Mouse (Mus musculus) thymus, adult 2 months (tissue): ENCODE results near the gene Cox6a1. TPM values are rescaled to one million over a fixed set of nuclear protein-coding genes. Genes with fewer than 3 reads are reported as not detected.

Experiments used
- DNase-seq: peaks from one replicate; pipeline ENCODE4 v3.0.0; 2021
- H3K27ac ChIP-seq: fragments of 200-500 bp; 2 replicates; pipeline ENCODE4 v1.5.1; 2012; ENCODE audit warnings: low read length, control low read depth; ENCODE audit not compliant: control insufficient read depth, insufficient read depth
- H3K27me3 ChIP-seq: fragments of 200-500 bp; 2 replicates; pipeline ENCODE4 v1.6.1; 2012; ENCODE audit warnings: mild to moderate bottlenecking, low read length, moderate library complexity, mixed read lengths; ENCODE audit not compliant: control insufficient read depth, insufficient read depth
- H3K36me3 ChIP-seq: fragments of 200-500 bp; 2 replicates; pipeline ENCODE4 v1.6.1; 2012; ENCODE audit warnings: mild to moderate bottlenecking, low read length, moderate library complexity; ENCODE audit not compliant: control insufficient read depth, insufficient read depth
- H3K4me1 ChIP-seq: fragments of 200-500 bp; replicated peaks from 2 replicates; pipeline ENCODE4 v1.6.1; 2012; ENCODE audit warnings: low read length; ENCODE audit not compliant: control insufficient read depth, insufficient read depth
- H3K4me3 ChIP-seq: fragments of 200-500 bp; 2 replicates; pipeline ENCODE4 v1.5.1; 2012; ENCODE audit warnings: mild to moderate bottlenecking, low read length, control low read depth, moderate library complexity; ENCODE audit not compliant: control insufficient read depth, insufficient read depth
- CTCF ChIP-seq: fragments of 200-500 bp; IDR thresholded peaks from 2 replicates; pipeline ENCODE4 v1.5.1; 2012; ENCODE audit warnings: mild to moderate bottlenecking, control low read depth, low read length, moderate library complexity, borderline replicate concordance; ENCODE audit not compliant: control insufficient read depth, poor library complexity, insufficient read depth; ENCODE audit errors: extremely low read depth
- POLR2A ChIP-seq: fragments of 200-500 bp; IDR thresholded peaks from 2 replicates; pipeline ENCODE4 v1.6.1; 2012; ENCODE audit warnings: mild to moderate bottlenecking, low read length, control low read depth, moderate library complexity; ENCODE audit not compliant: control insufficient read depth, poor library complexity, insufficient read depth; ENCODE audit errors: extremely low read depth
- WGBS: fragments of 180-500 bp; shearing (Covaris S2); methylation state at CpG from one replicate; pipeline ENCODE4 v1.1.7; 2018; 5-methylcytosine and 5-hydroxymethylcytosine counted together
- polyA plus RNA-seq: library from polyadenylated mRNA; depleted of rRNA; stranded (reverse); fragments of >200 nt; gene quantifications from 2 replicates; pipeline ENCODE4 v1.2.3, GENCODE M21; 2012

The Cox6a1 gene
- polyA plus RNA-seq, 1 experiment: 2,976 TPM

DNA sequence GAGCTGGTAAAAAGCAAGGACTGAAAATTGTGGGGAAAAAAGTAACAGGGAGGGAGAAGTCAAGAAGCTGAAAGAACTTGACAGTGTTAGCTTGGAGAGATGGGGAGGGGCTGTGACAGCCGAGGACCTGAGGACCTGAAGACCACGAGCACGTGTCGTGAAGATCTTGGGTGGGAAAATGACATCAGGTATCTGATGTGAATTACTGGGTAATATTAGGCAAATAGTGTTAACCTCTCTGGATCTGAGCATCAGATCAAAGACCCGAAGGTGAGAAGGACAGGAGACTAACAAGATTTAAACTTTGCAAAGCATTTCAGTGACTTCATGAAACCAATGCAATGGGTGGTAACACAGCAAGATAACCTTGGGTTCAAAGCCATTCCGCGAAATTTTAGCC, 8.8 kb downstream of the Cox6a1 start:
- no peak for TF ChIP-seq POLR2A
- TF ChIP-seq CTCF: no peak
- Histone ChIP-seq H3K4me1 (peaks cover 2% of the 10 kb centered on the region), H3K27me3 (no peaks in the 10 kb centered on the region), H3K4me3 (no peak overlapping the region), H3K36me3 (peaks cover 30% of the 10 kb centered on the region), H3K27ac (no peak overlapping the region)
- no peak for DNase-seq
- 18% methylated on average over 7 of the region's 7 CpGs for WGBS

DNA sequence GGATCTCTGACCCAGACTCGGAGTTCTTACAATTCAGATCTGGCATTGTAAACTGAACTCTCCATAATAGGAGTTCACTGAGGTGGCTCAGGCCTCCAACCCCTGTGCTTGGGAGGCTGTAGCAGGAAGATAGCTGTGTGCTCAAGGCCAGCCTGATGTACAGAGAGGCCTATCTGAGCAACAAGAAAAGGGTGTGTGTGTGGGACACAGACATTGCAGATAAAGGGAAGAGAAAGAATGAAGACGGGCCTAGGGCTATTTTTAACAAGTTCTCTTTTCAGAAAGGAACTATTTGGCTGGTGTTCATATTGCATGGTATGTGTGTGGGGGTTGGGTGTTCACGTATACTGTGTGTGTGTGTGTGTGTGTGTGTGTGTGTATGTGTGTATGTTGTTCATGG, 15.2 kb downstream of the Cox6a1 start:
- WGBS: 84% methylated on average over 3 of the region's 3 CpGs
- no peak for DNase-seq
- no peak overlapping the region for H3K4me3 ChIP-seq
- H3K36me3 ChIP-seq: peaks cover 52% of the 10 kb centered on the region
- no peaks in the 10 kb centered on the region for H3K27me3 ChIP-seq
- H3K27ac ChIP-seq: no peak overlapping the region
- 0 out of 2 replicates have a peak, but pooled peaks cover 2% of the 10 kb centered on the region for H3K4me1 ChIP-seq
- TF ChIP-seq POLR2A (no peak), CTCF (no peak)

DNA sequence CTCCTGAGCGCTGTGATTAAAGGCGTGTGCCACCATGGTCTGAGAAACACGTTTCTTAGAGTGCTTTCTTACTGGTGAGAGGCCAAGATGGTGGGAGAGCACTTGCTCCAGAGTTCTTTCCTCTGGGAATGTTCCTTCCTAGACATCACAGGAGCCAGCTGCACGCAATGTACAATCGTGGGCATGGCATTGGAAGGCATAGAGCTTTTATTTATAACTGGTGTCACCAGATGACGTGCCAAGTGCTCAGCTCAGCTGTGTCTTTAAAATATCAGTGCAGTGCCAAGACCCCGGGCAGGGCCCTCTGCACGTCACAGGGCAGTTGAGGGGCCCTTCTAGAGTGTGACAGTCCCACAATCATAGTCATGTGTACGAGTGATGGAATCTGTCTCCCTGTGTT, 17.8 kb downstream of the Cox6a1 start:
- Histone ChIP-seq H3K4me3 (no peak overlapping the region), H3K27me3 (no peaks in the 10 kb centered on the region), H3K27ac (no peak overlapping the region), H3K36me3 (peaks cover 52% of the 10 kb centered on the region), H3K4me1 (peaks cover 10% of the 10 kb centered on the region)
- no peak for DNase-seq
- 95% methylated on average over 9 of the region's 9 CpGs for WGBS
- TF ChIP-seq CTCF: no peak
- no peak for TF ChIP-seq POLR2A

DNA sequence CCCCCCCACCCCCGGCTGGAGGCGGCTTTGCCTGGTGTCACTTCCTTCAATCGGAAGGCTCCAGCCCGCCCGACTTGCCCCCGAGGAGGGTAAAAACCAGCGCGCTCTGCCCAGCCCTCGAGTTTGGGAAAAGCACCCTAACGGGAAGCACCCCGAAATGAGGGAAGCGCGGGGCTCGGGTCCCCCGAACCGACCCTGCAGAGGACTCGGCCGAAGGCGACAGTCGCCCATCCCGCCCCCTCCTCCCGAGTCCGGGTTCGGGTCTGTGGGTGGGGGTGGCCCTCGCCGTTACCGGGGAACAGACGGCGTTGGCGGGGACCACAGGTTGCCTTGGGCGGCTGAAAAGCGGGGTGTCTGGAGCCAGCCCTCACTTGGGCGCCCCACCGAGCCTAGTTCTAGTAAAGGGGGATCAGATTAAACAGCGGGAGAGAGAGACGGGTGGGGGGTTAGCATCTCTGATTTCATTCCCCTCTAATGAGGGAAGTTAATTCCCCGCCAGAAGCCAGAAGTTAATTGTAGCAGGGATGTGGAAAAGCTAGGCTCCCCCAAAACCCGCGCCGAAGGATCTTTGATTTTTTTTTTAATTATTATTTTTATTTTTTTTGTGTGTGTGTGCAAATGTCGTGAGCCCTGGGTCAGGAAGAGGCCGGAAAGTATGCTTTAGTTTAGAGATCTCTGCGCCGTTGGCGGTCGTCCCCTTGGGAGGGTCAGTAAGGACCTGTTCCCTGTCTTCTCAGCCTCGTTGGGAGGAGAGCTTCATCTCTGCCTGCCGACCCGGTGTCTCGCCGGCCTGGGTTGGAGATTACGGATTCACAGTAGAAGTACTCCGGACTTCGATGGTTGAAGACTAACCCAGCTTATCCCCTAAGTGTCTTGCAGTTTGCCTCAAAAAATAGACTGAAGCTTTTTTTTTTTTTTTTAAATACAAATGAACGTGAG, 20.9 kb downstream of the Cox6a1 start:
- TF ChIP-seq CTCF (no peak), POLR2A (no peak)
- no peaks in the 10 kb centered on the region for H3K27me3 ChIP-seq
- WGBS: 3% methylated on average over 53 of the region's 55 CpGs
- no peak overlapping the region for H3K27ac ChIP-seq
- H3K36me3 ChIP-seq: peaks cover 24% of the 10 kb centered on the region
- peaks cover 10% of the 10 kb centered on the region for H3K4me1 ChIP-seq
- H3K4me3 ChIP-seq: peak overlapping the region; percentile 63
- DNase-seq: peak; percentile 55

DNA sequence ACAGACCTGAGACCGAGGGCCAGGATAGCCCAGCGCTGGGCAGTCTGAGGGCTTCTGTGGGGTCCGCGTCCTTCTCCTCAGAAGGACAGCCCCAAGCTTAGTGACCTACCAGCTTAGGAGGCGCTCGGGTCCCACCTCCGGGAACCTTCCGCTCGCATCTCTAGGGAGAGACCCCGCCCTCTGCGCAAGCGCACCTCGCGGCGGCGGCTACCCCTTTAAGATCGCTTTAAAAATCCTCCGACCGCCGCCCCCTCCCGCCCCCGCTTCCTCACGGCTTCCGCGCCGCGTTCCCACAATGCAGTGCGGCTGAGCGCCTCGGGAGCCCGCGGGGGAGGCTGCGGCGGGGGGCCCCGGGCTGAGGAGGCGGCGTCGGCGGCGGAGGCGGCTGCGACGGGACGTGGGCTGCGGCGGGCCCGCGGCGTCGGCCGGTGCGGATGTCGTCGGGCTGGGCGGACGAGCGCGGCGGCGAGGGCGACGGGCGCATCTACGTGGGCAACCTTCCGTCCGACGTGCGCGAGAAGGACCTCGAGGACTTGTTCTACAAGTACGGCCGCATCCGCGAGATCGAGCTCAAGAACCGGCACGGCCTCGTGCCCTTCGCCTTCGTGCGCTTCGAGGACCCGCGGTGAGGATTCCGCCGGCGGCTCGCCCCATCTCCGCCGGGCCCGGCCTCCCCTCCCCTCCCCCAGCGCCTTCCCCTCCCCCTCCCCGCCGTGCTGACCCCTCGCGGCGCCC, 21.7 kb downstream of the Cox6a1 start, which contains the start of gene Srsf9:
Gene Srsf9, plus strand, starts transcription at position 303 of the 735 bp plus-strand sequence.
- Histone ChIP-seq H3K36me3 (peaks cover 15% of the 10 kb centered on the region), H3K27me3 (no peaks in the 10 kb centered on the region), H3K27ac (peak within 1 kb of the TSS; percentile 2; the same call in 1 of the 2 replicates), H3K4me3 (peak within 1 kb of the TSS; percentile 76), H3K4me1 (peaks cover 10% of the 10 kb centered on the region)
- WGBS: under 1% methylated on average over 91 of the region's 97 CpGs
- TF ChIP-seq CTCF: no peak; the same call in 1 of the 2 replicates
- TF ChIP-seq POLR2A: peak; percentile 82
- DNase-seq: peak; percentile 95

DNA sequence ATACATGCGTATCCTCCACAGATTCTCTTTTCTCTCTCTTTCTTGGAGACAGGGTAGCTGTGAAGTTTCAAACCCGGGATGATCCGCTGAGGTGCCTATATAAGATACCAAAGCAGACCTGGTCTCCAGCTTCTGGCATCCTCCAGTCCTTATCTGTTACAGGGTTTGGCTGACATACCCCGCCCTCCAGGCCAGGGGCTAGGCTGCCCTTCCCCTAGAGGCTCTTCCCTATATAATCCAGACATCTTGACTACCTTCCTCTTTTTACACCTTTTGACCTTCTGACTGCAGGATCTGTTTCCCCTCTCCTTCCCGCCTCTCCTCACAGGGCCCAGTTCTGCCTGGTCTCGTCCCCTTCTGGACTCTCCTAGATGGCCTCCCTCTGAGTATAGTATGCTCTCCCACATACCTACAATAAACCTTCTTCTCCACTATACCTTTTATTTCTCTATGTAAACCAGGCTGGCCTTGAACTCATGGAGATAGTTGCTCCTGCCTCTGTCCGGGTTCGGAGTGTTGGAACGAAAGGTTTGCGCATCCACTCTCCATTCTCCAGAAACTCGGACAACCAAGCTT, 22.4 kb downstream of the Cox6a1 start:
- peaks cover 9% of the 10 kb centered on the region; the same call in 1 of the 2 replicates for H3K36me3 ChIP-seq
- peaks cover 10% of the 10 kb centered on the region for H3K4me1 ChIP-seq
- 27% methylated on average over 11 of the region's 11 CpGs for WGBS
- no peak for TF ChIP-seq CTCF
- TF ChIP-seq POLR2A: no peak
- DNase-seq: no peak
- H3K27ac ChIP-seq: peak overlapping the region; percentile 2; the same call in 1 of the 2 replicates
- peak overlapping the region; percentile 76 for H3K4me3 ChIP-seq
- H3K27me3 ChIP-seq: no peaks in the 10 kb centered on the region
